Mouse (Mus musculus) layer of hippocampus, postnatal 14 days (tissue): Measurements from ENCODE around the gene Skida1. TPM values are rescaled to one million over a fixed set of nuclear protein-coding genes. Genes with fewer than 3 reads are reported as not detected.

Source experiments
- DNase-seq, 2 experiments: peaks; one replicate each; pipeline ENCODE4 v3.0.0; 2021 to 2022; ENCODE audit warnings: low spot score in 2 of 2, mixed read lengths in 1 of 2
- total RNA-seq, 2 experiments: library from RNA; stranded (reverse); gene quantifications; 2 replicates each; pipeline ENCODE4 v1.2.3; 2021

Gene Skida1
- total RNA-seq, 2 experiments from 2014 or later: 15.4 to 16.8 TPM

GRCm38 (mm10) chr2:18040347-18041160 is 8.3 kb downstream of the Skida1 start:
- no peak for DNase-seq

GRCm38 (mm10) chr2:18039566-18040290 is 9.1 kb downstream of the Skida1 start:
- DNase-seq: peak in 1 of 2 experiments; percentile 64

DNA sequence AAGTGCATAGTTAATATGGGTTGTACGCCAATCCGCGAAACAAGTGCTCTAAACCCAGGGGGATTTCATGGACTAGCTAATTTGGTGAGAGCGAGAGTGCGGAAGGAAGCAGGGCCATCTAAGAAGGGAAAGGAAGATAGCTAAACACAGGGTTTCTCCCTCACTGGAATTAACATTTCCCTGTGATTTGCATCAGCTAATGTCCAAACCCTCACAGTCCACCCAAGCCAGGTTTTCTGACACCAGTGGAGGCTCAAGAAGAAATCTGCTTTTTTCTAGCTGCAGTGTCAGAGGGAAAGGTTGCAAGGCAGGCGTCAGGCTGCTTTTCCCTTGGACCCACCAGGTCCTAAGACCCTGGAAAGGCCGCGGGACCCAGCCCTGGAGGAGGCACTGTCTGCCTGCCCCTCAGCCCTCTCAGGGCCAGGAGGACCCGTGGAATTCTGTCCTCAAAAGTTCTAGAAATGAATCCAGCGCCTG is 9.9 kb downstream of the Skida1 start:
- no peak for DNase-seq

GRCm38 (mm10) chr2:18038141-18038752 is 10.6 kb downstream of the Skida1 start:
- no peak for DNase-seq

GRCm38 (mm10) chr2:18037491-18037890 is 11.4 kb downstream of the Skida1 start, which contains the start of gene A930004D18Rik:
Gene A930004D18Rik (minus strand): TSS chr2:18037737.
- no peak for DNase-seq

DNA sequence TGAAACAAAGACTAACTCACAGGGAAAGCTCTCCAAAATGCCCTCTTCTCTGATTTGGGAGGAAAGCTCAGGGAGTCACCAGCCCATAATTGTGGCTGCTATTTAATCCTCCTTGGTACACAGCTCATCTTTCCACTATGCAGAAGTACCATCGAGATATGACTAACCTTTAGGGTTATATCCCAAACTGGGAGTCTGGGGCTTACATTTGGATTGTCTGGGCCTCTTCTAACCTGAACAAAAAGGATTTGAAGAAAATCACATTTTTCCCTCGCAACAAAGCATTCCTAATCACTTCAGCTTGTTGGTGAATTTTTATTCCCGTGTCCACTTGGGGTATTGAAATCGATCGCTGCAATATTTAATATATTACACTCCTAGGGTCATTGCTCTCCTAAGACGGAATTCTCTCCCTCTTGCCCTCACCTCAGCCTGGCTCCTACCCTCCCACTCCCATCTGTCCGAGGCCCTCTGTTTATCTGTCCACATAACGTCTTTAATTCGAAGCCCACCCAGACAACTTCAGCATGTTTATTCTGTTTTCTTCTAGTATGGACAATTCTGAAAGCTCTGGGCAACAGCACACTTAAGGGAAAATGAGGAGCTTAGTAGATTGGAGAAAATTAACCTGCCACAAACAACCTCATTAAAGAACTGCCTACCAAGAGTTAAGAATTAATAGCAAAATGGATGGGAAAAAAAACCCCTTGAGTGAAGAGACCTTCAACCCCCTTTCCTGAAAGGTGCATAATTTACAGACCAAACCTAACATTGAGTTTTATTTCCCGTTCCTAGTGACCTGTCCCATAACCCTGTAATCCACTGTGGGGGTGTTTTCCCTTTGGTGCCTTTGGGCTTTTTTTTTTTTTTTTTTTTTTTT is 14.2 kb downstream of the Skida1 start:
- no peak for DNase-seq

DNA sequence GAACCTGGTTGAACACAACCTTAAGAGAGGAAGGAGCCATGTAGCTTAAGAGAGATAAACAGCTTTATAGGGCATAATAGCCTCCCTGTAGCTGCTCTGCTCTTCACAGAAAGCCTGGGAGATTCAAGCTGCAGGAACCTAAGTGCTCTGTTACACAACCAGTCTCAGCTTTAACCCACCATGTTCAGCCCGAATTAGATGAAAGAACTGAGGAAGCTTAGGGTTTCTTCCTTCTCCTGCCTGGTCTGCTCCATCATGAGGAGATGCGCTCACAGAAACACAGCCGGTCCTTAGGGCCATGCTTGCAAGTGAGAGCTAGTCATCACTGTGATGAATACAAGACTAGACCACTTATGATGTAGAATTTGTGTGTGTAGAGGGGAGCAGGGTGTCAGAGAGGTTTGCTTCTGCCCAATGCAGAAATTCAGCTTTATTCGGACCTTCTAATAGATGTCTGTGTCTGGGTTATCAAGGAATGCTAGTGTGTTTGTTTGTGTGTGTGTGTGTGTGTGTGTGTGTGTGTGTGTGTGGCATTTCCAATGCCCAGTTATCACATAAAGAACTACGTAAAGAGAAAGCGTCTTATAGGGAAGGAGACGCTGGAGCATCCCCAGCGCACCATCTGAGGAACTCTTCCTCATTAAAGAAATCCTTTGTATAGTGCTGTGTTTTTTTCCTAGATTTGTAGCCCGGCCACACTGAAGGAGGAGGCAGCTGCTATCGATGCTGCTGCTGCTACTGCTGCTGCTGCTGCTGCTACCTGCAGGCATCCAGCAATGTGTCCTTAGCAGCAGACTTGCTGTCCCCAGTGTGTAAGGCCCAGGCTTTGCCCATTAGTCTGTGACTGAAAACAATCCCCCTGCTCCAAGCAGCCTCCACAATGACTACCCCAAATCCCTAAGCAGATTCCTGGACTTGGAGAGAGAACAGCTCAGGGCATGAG is 15.4 kb downstream of the Skida1 start:
- no peak for DNase-seq

GRCm38 (mm10) chr2:18032538-18032895 is 16.3 kb downstream of the Skida1 start:
- DNase-seq: no peak

DNA sequence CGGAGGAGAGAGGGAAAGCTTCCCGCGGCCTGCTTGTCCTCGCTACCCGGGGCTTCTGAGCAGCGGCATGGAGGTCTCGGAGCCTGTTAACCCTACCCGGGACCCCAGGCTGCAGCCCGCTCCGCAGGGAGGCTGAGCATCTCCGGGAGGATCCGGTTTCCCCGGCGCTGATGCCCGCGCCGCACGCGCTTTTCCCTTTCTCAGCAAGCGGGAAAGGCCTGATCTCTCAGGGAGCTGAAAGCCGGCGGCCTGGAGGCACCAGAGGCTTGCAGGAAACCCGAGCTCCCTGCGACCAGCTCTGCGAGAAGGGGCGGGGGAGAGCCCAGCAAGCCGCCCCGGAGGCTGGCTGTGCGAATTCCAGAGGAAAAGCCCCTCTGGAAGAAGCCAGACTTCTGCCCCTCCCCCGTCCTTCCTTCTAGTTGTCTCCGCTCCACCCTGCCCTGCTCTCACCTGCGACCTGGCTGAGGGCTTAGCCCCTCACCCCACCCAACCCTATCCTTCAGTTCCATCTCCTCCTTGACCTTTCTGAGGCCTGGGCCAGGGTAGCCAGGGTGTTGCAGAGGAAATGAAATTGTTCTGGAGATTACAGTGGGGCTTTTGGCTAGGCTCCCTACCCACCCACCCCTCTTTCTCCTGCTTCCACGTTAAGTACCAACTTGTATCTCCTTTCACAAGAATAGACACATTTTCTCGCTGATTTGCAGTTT is 16.9 kb downstream of the Skida1 start:
- DNase-seq: peak in 1 of 2 experiments; percentile 70

DNA sequence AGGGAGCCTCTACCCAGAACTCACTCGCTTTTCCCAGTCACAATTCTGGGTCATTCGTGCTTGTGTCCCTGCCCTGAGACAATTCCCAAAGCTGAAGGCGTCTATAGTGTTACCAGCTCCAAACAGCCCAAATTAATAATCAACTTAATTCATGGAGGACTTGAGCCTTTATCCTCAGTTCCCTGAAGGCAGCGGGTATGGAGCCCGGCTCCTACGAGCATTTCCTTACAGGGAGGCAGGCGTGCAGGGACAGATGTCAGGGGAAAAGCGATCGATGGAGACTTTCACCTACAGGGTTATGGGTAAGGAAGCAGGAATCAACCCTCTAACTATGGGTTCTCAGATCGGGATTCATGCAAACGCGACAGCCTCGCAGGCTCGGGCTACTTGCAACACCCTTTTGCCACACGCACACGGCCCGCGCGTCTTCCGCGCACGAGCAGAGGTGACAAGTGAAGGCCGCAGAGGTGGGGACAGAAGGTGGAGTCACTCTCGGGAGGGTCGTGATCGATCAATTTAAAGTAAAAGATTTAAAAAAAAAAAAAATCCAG is 17.5 kb downstream of the Skida1 start:
- peak in 1 of 2 experiments; percentile 83 for DNase-seq

DNA sequence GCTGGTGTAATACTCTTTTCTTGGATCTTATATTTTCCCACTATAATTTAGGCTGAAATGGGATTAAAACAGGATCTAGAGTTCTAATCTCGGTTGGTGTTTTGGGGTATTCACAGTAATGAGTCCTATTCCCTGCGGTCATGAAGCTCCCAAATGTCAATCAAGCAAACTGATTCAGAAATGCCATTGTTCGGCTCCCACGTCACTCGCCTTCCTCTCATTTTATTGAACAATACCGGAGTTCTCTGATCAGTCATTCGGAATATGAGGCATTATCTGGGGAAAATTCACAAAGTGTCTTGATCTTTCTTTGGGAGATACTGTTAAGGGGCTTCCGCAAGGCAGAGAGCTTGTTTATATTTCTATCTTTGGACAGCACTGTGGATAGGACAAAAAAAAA is 18.3 kb downstream of the Skida1 start:
- no peak for DNase-seq

- DNase-seq: no peak
These were observed 19.2 kb downstream of the Skida1 start for GRCm38 (mm10) chr2:18029656-18030055.

GRCm38 (mm10) chr2:18028140-18029021 is 20.5 kb downstream of the Skida1 start:
- DNase-seq: peak; percentile 86 to 87

DNA sequence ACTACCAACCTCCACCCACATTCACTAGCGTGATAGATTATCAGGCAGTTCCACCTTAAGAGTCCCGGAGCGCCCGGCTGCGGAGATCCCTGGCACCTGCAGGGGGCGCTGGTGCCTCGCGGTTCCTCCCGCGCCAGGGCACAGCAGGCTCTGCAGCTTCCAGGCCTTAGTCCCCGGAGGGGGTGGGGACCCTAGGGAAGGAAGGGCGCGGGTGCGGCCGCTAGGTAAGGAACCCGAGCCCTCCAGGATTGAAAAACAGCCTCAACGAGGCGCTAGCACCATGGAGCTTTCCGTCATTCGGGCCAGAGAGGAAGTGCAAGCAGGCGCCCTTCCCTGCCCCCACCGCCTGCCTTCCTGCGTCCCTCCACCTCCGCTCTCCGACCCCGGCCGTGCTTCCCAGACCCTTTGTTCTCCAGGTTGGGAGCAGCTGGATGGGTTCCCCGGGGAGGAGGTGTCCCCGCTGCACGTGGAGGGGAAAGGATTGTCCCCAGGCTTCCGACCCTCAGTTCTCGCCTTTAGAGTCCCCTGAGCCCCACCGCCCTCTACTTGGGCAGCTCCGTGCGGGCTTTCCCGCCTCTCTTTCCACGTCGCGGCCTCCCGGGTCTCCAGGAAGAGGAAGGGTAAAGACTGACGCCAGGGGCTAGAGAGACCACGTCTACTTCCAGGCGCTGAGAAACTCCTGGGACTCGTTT is 21.3 kb downstream of the Skida1 start:
- peak; percentile 95 to 97 for DNase-seq

DNA sequence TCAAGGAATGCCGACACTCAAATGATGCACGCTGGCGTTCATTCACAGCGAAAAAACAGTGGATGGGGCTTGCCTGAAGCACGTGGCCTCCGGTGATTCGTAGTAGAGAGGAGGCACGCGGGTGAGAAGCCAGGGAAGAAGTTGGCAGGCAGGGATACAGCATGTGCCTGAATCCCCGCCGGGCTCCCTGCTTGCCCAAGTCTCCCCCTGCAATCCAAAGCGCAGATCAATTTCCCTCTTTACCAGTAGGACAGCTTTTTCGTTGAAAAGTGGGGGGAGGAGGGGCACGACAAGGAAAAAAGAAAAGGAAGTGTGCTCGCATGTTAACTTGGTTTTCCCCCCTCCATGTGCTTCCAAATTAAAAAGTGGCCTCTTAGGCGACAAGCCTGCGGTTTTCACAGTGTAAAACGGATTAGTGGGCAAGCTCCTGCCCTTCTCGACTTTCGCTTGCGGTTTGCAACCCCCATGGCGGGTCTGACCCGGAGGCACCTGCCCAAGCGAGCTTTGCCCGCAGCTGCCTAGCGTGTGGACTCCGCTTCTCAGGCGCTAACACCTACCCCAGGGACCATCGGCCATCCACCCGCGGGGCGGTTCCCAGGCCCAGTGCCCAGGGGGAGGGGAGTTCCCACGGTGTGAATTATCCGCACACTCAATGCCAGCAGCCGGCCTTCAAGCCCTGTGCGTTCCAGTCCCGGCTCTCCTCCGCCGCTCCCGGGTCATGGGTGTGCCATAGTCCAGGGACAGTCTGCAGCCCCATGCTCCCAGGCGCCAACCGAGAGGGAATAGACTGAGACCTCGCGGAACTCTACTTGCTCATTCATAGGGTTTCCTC is 22.5 kb downstream of the Skida1 start:
- peak in 1 of 2 experiments; percentile 59 for DNase-seq

DNA sequence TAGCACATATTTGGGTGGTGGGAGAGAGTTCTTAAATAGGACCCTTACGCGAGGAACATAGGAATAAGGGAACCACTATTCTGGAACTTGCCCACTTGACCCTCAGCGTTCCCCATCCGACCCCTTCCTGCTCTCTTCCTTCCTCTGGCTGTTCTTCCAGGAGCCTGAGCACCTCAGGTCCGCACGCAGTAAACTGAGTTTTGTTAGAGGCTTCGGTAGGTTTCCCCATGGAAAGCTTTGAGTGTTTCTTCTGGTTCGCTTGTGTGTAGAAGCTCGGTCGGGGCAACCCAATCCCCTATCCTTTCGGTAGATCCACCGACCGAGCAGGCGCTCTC is 23.1 kb downstream of the Skida1 start:
- no peak for DNase-seq
